Mouse (Mus musculus) stomach, embryonic 14.5 days (tissue): ENCODE measurements around the gene Gabrb1. TPM values are rescaled to one million over a fixed set of nuclear protein-coding genes. Genes with fewer than 3 reads are reported as not detected.
"Not testable (repeated sequence)": the region's sequence is repeated elsewhere in the genome, so short reads cannot be mapped to it uniquely, and the experiment has no call there.

Experiments
- ATAC-seq: fragments of 200-750 bp; cut with Nextera tagmentation; 2 replicates; pipeline ENCODE4 v1.8.0; 2017; ENCODE audit warnings: low read depth, moderate TSS enrichment; ENCODE audit not compliant: insufficient number of reproducible peaks, insufficient read depth, low FRiP score
- H3K27ac ChIP-seq: fragments of 300-500 bp; sonication (generic); 2 replicates; pipeline ENCODE4 v1.5.1; 2014; ENCODE audit warnings: mild to moderate bottlenecking, low read length, moderate library complexity, mixed read lengths
- H3K27me3 ChIP-seq: fragments of 300-500 bp; sonication (generic); 2 replicates; pipeline ENCODE4 v1.6.1; 2014; ENCODE audit warnings: low read length, control low read depth, mixed read lengths; ENCODE audit not compliant: control insufficient read depth, insufficient read depth
- H3K36me3 ChIP-seq: fragments of 300-500 bp; sonication (generic); 2 replicates; pipeline ENCODE4 v1.6.1; 2014; ENCODE audit warnings: mild to moderate bottlenecking, control low read depth, low read length, moderate library complexity, mixed read lengths; ENCODE audit not compliant: control insufficient read depth, insufficient read depth
- H3K4me1 ChIP-seq: fragments of 300-500 bp; sonication (generic); 2 replicates; pipeline ENCODE4 v1.6.1; 2014; ENCODE audit warnings: low read length, control low read depth, mixed read lengths; ENCODE audit not compliant: control insufficient read depth, insufficient read depth
- H3K4me2 ChIP-seq: fragments of 300-500 bp; sonication (generic); replicated peaks from 2 replicates; pipeline ENCODE4 v1.6.1; 2014; ENCODE audit warnings: low read depth, low read length, control low read depth
- H3K4me3 ChIP-seq: fragments of 300-500 bp; sonication (generic); 2 replicates; pipeline ENCODE4 v1.5.1; 2014; ENCODE audit warnings: low read depth, low read length, control low read depth
- H3K9ac ChIP-seq: fragments of 300-500 bp; sonication (generic); replicated peaks from 2 replicates; pipeline ENCODE4 v1.6.1; 2014; ENCODE audit warnings: low read depth, mild to moderate bottlenecking, control low read depth, low read length, moderate library complexity, mixed read lengths
- H3K9me3 ChIP-seq: fragments of 300-500 bp; sonication (generic); 2 replicates; pipeline ENCODE4 v1.6.1; 2016; ENCODE audit warnings: low read depth, low read length, control low read depth; ENCODE audit not compliant: control insufficient read depth
- WGBS: fragments of 180-500 bp; shearing (Covaris S2); extraction: QIAGEN DNeasy Blood & Tissue Kit; methylation state at CpG from one replicate; pipeline ENCODE4 v1.1.7; 2014; 5-methylcytosine and 5-hydroxymethylcytosine counted together
- polyA plus RNA-seq: library from polyadenylated mRNA; unstranded; fragments of >200 nt; fragmentation: Nextera tagmentation; extraction: Ambion mirVana; gene quantifications from 2 replicates; pipeline ENCODE4 v1.2.1, GENCODE M21; 2014

Gabrb1 gene
- polyA plus RNA-seq, 1 experiment from 2014 or later, result 3.3 TPM

DNA sequence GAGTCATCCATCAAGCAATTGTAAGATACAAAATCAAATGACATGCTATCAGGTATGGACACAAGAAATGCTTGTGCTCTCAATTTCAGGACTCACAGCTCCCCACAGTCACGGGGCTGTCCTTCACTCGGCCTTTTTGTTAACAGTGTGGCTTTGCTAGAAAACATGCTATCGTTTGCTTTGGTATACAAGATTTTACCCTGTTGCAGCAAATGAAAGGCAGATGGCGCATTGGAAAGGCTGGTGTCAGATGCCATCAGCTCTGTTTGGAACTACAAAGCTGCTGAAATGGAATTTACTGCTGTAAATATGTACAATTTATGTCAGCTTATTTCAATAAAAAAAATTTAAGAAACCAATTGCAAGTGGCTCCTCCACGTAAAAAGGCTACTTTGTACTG lies 490.8 kb downstream of the Gabrb1 start:
- H3K36me3 ChIP-seq, result no peaks in the 10 kb centered on the region
- no peaks in the 10 kb centered on the region for H3K4me1 ChIP-seq
- H3K27ac ChIP-seq, result no peak overlapping the region
- H3K9ac ChIP-seq, result no peak overlapping the region
- no peak for ATAC-seq
- H3K4me2 ChIP-seq, result no peak overlapping the region
- 54% methylated on average over 5 of the region's 5 CpGs for WGBS
- H3K4me3 ChIP-seq, result no peak overlapping the region
- no peaks in the 10 kb centered on the region for H3K27me3 ChIP-seq
- H3K9me3 ChIP-seq, result no peaks in the 10 kb centered on the region

DNA sequence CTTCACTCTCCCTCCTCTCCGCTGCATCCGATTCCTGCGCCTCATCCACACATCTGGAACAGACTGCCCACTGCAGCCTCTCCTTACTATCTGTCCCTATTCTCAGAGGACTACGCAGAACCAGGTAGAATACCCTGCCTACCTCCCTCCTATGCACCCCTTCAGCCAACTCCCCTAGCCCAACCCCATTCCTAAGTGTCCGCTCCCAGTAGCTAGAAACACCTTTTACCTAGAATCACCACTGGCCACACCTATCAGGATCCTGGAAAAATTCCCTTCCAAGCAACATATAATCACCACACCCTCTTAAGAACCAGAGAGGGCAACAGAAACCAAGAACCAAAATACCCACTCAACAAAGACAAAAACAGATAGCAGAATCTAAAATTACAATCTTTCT lies 493.0 kb downstream of the Gabrb1 start:
- H3K4me3 ChIP-seq, result no peak overlapping the region
- peak; percentile 49; the same call in 1 of the 2 replicates for ATAC-seq
- H3K4me2 ChIP-seq, result no peak overlapping the region
- H3K27ac ChIP-seq, result no peak overlapping the region
- H3K36me3 ChIP-seq, result no peaks in the 10 kb centered on the region
- H3K4me1 ChIP-seq, result no peaks in the 10 kb centered on the region
- no peak overlapping the region for H3K9ac ChIP-seq
- no peaks in the 10 kb centered on the region for H3K9me3 ChIP-seq
- H3K27me3 ChIP-seq, result no peaks in the 10 kb centered on the region
- WGBS, result 95% methylated on average over 4 of the region's 5 CpGs

DNA sequence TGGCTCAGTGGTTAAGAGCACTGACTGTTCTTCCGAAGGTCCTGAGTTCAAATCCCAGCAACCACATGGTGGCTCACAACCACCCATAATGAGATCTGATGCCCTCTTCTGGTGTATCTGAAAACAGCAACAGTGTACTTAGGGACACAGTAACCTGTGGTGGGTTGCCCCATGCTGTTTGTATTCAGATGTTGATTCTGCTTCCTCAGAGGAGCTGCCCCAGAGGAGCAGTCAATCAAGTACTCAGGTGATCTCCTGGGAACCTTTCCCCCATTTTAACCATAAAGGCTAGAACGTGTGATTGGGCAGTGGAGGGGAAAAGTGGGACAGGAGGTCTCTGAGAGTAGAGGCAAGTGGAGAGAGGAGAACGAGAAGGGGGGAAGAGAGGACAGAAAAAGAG lies 497.8 kb downstream of the Gabrb1 start:
- H3K4me1 ChIP-seq, H3K4me2 ChIP-seq, H3K9ac ChIP-seq, H3K36me3 ChIP-seq, H3K4me3 ChIP-seq, H3K9me3 ChIP-seq, H3K27me3 ChIP-seq, ATAC-seq, H3K27ac ChIP-seq: not testable (repeated sequence)
- 76% methylated on average over 3 of the region's 3 CpGs for WGBS

DNA sequence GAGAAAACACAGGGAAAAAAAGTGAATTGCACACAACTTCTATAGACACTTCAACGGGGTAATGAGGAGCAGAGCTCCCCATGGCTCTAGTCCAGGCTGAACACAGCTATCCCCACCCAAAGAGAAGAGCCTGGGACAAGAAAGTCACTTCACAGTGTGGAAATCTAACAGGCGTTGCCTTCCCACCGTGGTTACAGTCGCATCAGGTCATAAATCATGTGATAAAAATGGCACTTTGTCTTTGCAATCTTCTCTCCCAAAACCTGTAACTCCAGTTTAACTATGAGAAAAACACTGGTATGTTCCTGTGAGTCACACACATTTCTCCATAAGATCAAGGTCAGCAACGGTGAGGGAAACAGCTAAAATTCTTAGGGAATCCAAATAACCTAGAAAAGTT lies 498.7 kb downstream of the Gabrb1 start:
- Histone ChIP-seq H3K4me1 (no peaks in the 10 kb centered on the region), H3K4me2 (no peak overlapping the region), H3K27ac (no peak overlapping the region), H3K9ac (no peak overlapping the region), H3K9me3 (no peaks in the 10 kb centered on the region), H3K4me3 (no peak overlapping the region), H3K36me3 (peaks cover 15% of the 10 kb centered on the region), H3K27me3 (no peaks in the 10 kb centered on the region)
- ATAC-seq, result no peak
- WGBS, result 79% methylated on average over 5 of the region's 5 CpGs

DNA sequence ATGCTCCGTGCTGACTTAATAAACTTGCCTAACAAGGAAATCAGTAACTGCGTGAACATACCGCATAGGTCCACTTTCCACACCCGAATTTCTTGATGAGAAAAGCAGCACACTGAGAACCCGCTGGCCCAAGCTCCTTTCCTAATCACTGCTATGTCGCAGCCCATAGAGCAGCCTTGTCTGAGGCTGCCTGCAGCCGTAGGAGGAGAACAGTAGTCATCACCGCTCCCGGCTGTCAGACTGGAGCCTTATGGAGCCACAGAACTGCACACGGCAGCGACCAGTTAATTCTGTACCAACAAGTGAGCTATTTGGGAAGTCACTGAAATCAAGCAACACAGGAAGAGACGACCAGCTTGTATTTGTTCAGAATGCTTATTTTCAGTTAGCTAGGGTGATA lies 500.8 kb downstream of the Gabrb1 start:
- 92% methylated on average over 12 of the region's 12 CpGs for WGBS
- H3K4me1 ChIP-seq, result no peaks in the 10 kb centered on the region
- H3K9me3 ChIP-seq, result no peaks in the 10 kb centered on the region
- H3K4me2 ChIP-seq, result no peak overlapping the region
- no peak overlapping the region for H3K4me3 ChIP-seq
- no peaks in the 10 kb centered on the region for H3K27me3 ChIP-seq
- no peak overlapping the region for H3K27ac ChIP-seq
- ATAC-seq, result no peak
- no peak overlapping the region for H3K9ac ChIP-seq
- H3K36me3 ChIP-seq, result peaks cover 20% of the 10 kb centered on the region

DNA sequence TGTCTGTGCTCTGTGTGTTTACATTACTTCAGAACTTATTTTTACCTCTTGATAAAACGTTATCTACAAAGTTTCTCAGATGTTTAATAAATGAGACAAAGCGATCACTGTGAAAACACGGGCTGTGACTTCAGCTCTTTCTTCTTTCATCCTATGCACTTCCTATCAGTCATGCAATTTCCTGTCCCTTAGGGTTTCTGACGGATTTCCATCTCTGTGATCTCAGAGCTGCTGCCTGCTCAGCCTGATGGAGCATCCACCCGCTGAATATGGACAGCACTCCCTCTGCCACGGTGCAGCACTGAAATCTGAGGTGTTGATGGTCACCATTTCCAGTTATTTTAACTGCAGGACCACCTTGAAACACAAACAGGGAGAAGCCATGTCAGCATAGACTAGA lies 501.6 kb downstream of the Gabrb1 start:
- Histone ChIP-seq H3K4me2 (no peak overlapping the region), H3K9me3 (no peaks in the 10 kb centered on the region), H3K4me1 (no peaks in the 10 kb centered on the region), H3K27me3 (no peaks in the 10 kb centered on the region), H3K9ac (no peak overlapping the region), H3K4me3 (no peak overlapping the region), H3K36me3 (peaks cover 20% of the 10 kb centered on the region), H3K27ac (no peak overlapping the region)
- WGBS, result 73% methylated on average over 6 of the region's 6 CpGs
- no peak for ATAC-seq

DNA sequence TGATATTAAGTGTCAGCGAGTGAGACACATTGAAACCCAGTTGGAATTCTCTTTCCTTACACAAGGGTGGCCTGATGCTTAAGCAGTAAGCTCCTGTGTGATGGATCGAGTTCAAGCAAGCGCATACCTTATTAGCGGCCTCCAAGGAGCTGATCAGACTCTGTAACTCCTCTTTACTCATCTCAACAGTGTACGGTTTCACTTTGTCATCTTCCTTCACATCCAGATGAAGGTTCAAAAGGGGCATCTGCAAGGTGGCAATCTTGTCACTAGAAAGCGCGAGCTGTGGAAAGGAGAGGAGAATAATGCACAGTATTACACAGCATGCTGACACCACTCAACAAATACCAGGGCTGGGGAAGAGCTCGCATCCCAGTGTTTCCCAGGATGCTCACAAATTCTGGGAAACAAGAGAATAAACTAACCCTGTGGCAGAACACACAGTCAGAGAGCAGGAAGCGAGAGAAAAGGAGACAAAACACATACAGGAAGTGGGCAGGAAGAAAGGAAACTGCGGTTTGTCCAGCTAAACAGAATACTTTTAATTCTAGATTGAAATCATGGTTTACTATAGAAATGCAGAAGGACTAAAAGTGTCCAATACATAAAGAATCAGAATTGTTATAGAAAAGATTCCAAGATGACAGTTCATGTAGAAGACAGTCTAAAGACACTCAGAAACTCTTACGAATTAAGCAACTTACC lies 503.0 kb downstream of the Gabrb1 start:
- Histone ChIP-seq H3K27me3 (no peaks in the 10 kb centered on the region), H3K4me3 (no peak overlapping the region), H3K4me1 (no peaks in the 10 kb centered on the region), H3K4me2 (no peak overlapping the region), H3K27ac (no peak overlapping the region), H3K9me3 (no peaks in the 10 kb centered on the region), H3K9ac (no peak overlapping the region), H3K36me3 (peaks cover 20% of the 10 kb centered on the region)
- 84% methylated on average over 11 of the region's 11 CpGs for WGBS
- ATAC-seq, result no peak

DNA sequence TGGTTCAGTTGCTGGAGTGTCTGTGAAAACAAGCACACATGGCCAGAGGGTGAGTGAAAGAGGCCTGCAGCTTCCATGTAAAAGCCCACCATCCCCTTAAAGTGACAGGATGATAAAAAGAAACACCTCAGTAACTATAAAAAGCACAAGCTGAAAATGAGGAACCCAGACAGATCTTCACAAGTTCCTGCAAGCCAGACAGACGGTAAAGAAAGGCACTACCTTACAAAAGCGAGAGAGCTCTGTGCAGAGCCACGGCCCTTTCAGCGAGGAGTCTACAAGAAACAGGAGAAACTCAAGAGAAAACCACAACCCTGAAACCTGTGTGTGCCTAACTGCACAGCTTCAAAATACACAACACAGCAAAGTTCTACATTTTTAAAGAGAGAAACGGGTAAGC lies 504.9 kb downstream of the Gabrb1 start:
- Histone ChIP-seq H3K4me1 (peaks cover 8% of the 10 kb centered on the region), H3K27ac (no peak overlapping the region), H3K4me2 (no peak overlapping the region), H3K9me3 (no peaks in the 10 kb centered on the region), H3K27me3 (no peaks in the 10 kb centered on the region), H3K4me3 (no peak overlapping the region), H3K36me3 (peaks cover 20% of the 10 kb centered on the region), H3K9ac (no peak overlapping the region)
- WGBS, result 80% methylated on average over 5 of the region's 5 CpGs
- ATAC-seq, result no peak

DNA sequence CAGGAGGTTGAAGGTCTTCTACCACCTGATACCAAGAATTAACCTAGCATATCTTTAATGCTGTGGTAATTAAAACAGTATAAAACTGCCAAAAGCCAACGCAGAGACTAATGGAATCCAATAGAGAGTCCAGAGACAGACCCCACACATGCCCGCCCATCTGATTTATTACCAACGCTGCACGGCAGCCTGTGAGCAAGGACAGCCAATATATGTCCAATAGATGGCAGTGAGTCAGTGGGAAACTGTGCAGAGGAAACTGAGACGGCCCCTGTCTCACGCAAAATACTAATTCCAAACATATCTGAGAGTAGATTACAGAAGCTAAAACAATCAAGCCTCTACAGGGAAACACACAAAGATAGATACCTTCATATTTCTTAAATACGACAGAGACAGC lies 506.5 kb downstream of the Gabrb1 start:
- Histone ChIP-seq H3K9me3 (no peaks in the 10 kb centered on the region), H3K27ac (no peak overlapping the region), H3K4me2 (no peak overlapping the region), H3K4me1 (peaks cover 8% of the 10 kb centered on the region), H3K9ac (no peak overlapping the region), H3K27me3 (no peaks in the 10 kb centered on the region), H3K4me3 (no peak overlapping the region), H3K36me3 (peaks cover 15% of the 10 kb centered on the region)
- ATAC-seq, result no peak
- WGBS, result 52% methylated on average over 7 of the region's 7 CpGs
